Mouse (Mus musculus) spleen, postnatal 36 days (tissue): ENCODE results near the gene H2al1n.
"Not testable (repeated sequence)": the region's sequence is repeated elsewhere in the genome, so short reads cannot be mapped to it uniquely, and the experiment has no call there.

Source experiments
- DNase-seq, 2 experiments: peaks; one replicate each; pipeline ENCODE4 v3.0.0; 2022; ENCODE audit warnings: low spot score in 2 of 2, mixed read lengths in 1 of 2

H2al1n gene

DNA sequence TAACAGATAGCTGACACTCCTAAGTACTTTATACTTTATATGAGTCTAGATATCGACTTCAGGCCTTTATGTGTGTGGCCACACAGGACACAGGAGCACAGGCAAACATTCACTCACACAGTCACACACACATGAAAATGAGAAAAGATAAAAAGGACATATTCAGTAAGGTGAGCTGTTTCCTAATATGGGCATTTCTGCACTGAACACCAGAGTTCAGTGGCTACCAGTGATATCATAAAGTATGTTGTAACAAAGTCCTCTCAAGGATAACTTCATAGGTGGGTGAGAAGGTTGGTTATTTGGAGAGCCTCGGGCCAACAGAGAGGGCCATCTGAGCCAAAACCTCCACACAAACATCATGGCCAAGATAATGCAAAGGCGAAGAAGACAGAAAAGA is at the start of gene H2al1n:
Gene H2al1n, plus strand, starts transcription at position 301 of the 400 bp plus-strand sequence.
- DNase-seq = not testable (repeated sequence)

DNA sequence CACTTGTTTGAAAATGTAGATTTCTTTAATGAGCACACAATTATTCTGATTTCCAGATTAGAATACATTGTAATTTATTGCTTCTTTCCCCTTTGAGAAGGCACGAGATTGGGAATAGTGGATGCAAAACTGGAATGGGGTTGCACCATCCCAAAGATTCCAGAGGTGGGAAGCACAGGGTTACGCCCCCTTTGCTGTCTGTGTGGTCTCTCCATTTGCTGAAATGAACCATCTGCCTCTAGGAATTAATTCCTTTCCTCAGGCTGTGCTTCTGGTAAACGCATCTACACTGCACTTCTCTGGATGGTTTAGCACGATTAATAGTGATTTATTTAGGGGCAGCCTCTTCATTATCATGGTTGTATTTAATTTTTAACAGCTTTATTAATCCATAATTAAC is 11.7 kb upstream of the H2al1n start:
- DNase-seq = no peak

DNA sequence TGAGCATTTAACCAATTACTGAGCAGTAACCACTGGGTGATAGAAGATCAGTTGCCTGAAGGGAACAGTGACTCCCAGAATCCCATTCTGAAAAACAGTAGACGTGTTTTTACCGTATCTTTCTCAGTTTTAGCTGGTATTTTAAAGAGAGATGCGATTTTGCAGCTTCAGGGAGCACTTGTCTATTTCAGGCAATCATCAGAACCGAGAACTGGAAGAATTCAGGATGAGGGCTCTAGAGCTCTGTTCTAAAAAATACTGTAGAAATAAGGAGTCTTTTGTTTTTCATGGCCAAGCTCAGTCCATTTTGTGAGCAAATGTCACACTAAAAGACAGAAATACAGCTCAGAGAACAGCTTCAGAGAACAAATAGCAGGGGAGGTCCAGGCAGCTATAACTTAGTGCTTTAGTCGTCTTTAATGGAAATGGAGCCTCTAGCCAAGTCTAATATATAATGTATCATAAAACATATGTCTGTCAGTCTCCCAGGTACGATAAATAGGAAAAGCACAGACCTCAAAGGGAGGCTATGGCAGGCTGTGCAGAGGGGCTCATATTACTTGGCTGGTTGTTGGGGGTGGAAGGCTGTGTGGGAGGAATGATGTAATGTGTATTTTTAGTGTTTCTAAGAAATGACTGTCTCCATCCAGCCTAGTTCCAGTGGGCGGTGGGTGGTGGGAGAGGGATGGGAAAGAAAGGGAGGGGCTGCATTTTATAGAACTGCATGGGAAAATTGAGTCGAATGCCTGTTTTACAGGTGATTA is 4.7 kb upstream of the H2al1n start:
- no peak for DNase-seq

DNA sequence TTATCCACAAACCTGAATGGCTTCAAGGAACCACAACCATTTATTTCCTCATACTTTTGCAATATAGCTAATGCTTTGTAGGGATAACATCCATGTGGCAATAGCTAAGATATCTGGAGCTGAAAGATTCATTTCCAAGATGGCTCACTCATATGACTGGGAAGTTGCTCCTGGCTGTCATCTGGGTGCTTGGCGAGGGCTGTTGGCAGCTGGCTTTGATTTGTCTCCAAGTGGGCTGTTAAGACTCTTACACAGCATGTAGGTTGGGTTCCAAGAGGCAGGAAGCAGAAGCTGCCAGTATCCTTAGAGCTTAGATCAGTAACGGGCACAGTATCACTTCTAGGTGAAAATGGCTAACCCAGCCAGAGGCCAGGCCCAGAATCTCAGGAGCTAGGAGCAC is 18.3 kb downstream of the H2al1n start:
- DNase-seq = no peak

DNA sequence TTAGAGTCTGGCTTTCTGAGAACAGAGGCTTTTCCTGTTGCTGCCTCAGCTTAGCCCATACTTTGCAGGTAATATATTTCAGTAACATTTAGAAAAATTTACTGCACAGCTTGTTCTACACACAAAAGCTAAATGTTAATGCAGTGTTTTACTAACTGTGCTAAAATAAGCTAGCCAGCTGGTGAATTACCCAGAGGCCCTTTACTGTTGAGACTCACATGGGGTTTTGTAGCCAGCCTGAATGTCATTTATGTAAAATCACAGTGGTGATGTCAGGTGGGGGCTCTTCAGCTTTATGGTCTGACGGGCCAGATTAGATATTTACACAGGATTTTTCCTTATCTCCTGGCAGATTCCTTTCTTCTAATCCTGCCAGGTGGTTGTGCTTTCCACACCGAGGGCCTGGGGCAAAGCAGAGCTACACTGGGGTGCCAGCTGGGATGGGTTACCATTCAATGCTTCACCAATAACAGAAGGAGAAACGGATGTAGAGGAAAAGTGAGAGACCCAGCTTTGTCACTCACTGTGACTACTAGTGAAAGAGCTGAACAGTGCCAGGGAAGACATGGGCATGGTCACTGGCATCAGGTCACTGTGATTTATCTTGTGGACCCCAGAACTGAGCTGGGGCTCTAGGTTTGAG is 48.8 kb downstream of the H2al1n start:
- no peak for DNase-seq
